Mouse (Mus musculus): ENCODE data around the gene Selenof. TPM values are rescaled to one million over a fixed set of nuclear protein-coding genes. Genes with fewer than 3 reads are reported as not detected.
"Not testable (repeated sequence)": the region's sequence is repeated elsewhere in the genome, so short reads cannot be mapped to it uniquely, and the experiment has no call there.

The Selenof gene
- total and polyA plus RNA-seq, 3 experiments, result 19.9 to 662 (median 314) TPM

- H3K27me3 ChIP-seq (ENCODE audit: insufficient read depth, low read length), result no peaks in the 10 kb centered on the region
- DNase-seq (ENCODE audit: low spot score), result no peak
- peaks cover 36% of the 10 kb centered on the region for H3K4me1 ChIP-seq (ENCODE audit: insufficient read depth, low read depth, low read length)
- peaks cover 44% of the 10 kb centered on the region for H3K36me3 ChIP-seq (replicated peaks)
- ATAC-seq (ENCODE audit: extremely low read depth, insufficient number of reproducible peaks, low FRiP score, poor library complexity, severe bottlenecking), result no peak
- no peak overlapping the region for H3K4me3 ChIP-seq (ENCODE audit: low read depth, low read length)
- H3K9me3 ChIP-seq (replicated peaks), result no peaks in the 10 kb centered on the region
- no peak for TF ChIP-seq POLR2AphosphoS5 (IDR thresholded peaks at IDR 0.05; ENCODE audit: insufficient replicate concordance, low read depth, low read length)
- no peak for TF ChIP-seq GATA1 (IDR thresholded peaks at IDR 0.05; ENCODE audit: borderline replicate concordance, low read length)
- no peak for TF ChIP-seq TAL1 (conservative IDR thresholded peaks at IDR 0.05; ENCODE audit: low read depth, low read length)
- TF ChIP-seq CTCF (IDR thresholded peaks at IDR 0.05; ENCODE audit: low read depth, low read length), result no peak
- no peak for TF ChIP-seq GATA2 (IDR thresholded peaks at IDR 0.05; ENCODE audit: borderline replicate concordance, low read depth, low read length)
These were observed 33.5 kb downstream of the Selenof start for GRCm38 (mm10) chr3:144603558-144603957.

GRCm38 (mm10) chr3:144604205-144604604 is 34.1 kb downstream of the Selenof start:
- no peaks in the 10 kb centered on the region for H3K9me3 ChIP-seq (replicated peaks)
- H3K4me3 ChIP-seq (ENCODE audit: low read depth, low read length), result no peak overlapping the region
- H3K4me1 ChIP-seq (ENCODE audit: insufficient read depth, low read depth, low read length), result peaks cover 40% of the 10 kb centered on the region
- no peak for DNase-seq (ENCODE audit: low spot score)
- peaks cover 39% of the 10 kb centered on the region for H3K36me3 ChIP-seq (replicated peaks)
- TF ChIP-seq GATA2 (IDR thresholded peaks at IDR 0.05; ENCODE audit: borderline replicate concordance, low read depth, low read length), result no peak
- TF ChIP-seq POLR2AphosphoS5 (IDR thresholded peaks at IDR 0.05; ENCODE audit: insufficient replicate concordance, low read depth, low read length), result no peak
- TF ChIP-seq GATA1 (IDR thresholded peaks at IDR 0.05; ENCODE audit: borderline replicate concordance, low read length), result no peak
- no peak for TF ChIP-seq TAL1 (conservative IDR thresholded peaks at IDR 0.05; ENCODE audit: low read depth, low read length)
- TF ChIP-seq CTCF (IDR thresholded peaks at IDR 0.05; ENCODE audit: low read depth, low read length), result no peak
- ATAC-seq (ENCODE audit: extremely low read depth, insufficient number of reproducible peaks, low FRiP score, poor library complexity, severe bottlenecking), result no peak
- no peaks in the 10 kb centered on the region for H3K27me3 ChIP-seq (ENCODE audit: insufficient read depth, low read length)

- Histone ChIP-seq H3K36me3 (replicated peaks) (peaks cover 24% of the 10 kb centered on the region), H3K4me1 (ENCODE audit: insufficient read depth, low read depth, low read length) (peaks cover 55% of the 10 kb centered on the region)
- not testable (repeated sequence) for H3K4me3 ChIP-seq (ENCODE audit: low read depth, low read length); H3K27me3 ChIP-seq (ENCODE audit: insufficient read depth, low read length); ATAC-seq (ENCODE audit: extremely low read depth, insufficient number of reproducible peaks, low FRiP score, poor library complexity, severe bottlenecking); H3K9me3 ChIP-seq (replicated peaks); DNase-seq (ENCODE audit: low spot score)
These were observed 35.7 kb downstream of the Selenof start for GRCm38 (mm10) chr3:144605811-144606210.

DNA sequence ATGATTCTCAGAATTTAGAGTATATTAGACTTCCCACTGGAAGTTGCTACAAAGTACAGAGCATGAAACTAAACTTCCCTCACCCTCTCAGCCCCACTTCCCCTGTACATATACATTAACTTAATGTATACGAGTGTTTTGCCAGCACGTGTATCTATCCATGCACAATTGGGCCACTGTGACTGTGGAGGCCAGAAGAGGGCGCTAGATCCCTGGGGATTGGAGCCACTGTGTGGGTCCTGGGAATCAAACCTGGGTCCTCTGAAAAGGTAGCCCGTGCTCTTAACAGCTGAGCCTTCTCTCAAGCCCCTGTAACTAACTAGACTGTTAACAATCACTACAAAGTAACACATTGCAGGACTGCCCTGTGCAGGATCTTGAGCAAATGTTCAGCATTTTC is 36.3 kb downstream of the Selenof start:
- TF ChIP-seq POLR2AphosphoS5 (IDR thresholded peaks at IDR 0.05; ENCODE audit: insufficient replicate concordance, low read depth, low read length) (no peak), CTCF (IDR thresholded peaks at IDR 0.05; ENCODE audit: low read depth, low read length) (0 out of 2 replicates have a peak, but pooled peaks have one; percentile 27), GATA1 (IDR thresholded peaks at IDR 0.05; ENCODE audit: borderline replicate concordance, low read length) (no peak), GATA2 (IDR thresholded peaks at IDR 0.05; ENCODE audit: borderline replicate concordance, low read depth, low read length) (no peak)
- Histone ChIP-seq H3K4me1 (ENCODE audit: insufficient read depth, low read depth, low read length) (peaks cover 61% of the 10 kb centered on the region), H3K27me3 (ENCODE audit: insufficient read depth, low read length) (no peaks in the 10 kb centered on the region), H3K9me3 (replicated peaks) (no peaks in the 10 kb centered on the region), H3K4me3 (ENCODE audit: low read depth, low read length) (no peak overlapping the region), H3K36me3 (replicated peaks) (peaks cover 18% of the 10 kb centered on the region)
- DNase-seq (ENCODE audit: low spot score), result no peak
- ATAC-seq (ENCODE audit: extremely low read depth, insufficient number of reproducible peaks, low FRiP score, poor library complexity, severe bottlenecking), result no peak

DNA sequence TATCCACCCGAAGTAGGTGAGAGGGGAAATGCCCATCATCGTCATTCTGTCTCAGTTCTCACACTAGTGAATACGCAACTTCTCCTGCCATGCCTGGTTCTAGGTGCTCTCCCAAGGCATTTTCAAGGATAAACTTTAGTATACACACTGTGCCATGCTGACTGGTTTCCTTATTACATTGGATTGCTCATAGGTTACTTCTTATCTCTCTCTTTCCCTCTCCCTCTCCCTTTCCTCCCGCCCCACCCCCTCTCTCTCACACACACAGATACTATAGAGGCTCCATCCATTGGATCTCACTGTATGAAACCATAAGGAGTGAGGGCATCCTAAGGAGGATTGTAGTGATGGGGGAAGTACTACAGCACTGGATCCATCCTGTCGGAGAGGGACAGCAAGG is 38.0 kb downstream of the Selenof start:
- peaks cover 6% of the 10 kb centered on the region for H3K36me3 ChIP-seq (replicated peaks)
- TF ChIP-seq CTCF (IDR thresholded peaks at IDR 0.05; ENCODE audit: low read depth, low read length) (no peak), GATA2 (IDR thresholded peaks at IDR 0.05; ENCODE audit: borderline replicate concordance, low read depth, low read length) (no peak), POLR2AphosphoS5 (IDR thresholded peaks at IDR 0.05; ENCODE audit: insufficient replicate concordance, low read depth, low read length) (no peak), TAL1 (conservative IDR thresholded peaks at IDR 0.05; ENCODE audit: low read depth, low read length) (no peak), GATA1 (IDR thresholded peaks at IDR 0.05; ENCODE audit: borderline replicate concordance, low read length) (no peak)
- peaks cover 78% of the 10 kb centered on the region for H3K4me1 ChIP-seq (ENCODE audit: insufficient read depth, low read depth, low read length)
- no peak overlapping the region for H3K4me3 ChIP-seq (ENCODE audit: low read depth, low read length)
- no peaks in the 10 kb centered on the region for H3K27me3 ChIP-seq (ENCODE audit: insufficient read depth, low read length)
- H3K9me3 ChIP-seq (replicated peaks), result no peaks in the 10 kb centered on the region
- ATAC-seq (ENCODE audit: extremely low read depth, insufficient number of reproducible peaks, low FRiP score, poor library complexity, severe bottlenecking) (no peak), DNase-seq (ENCODE audit: low spot score) (no peak)

DNA sequence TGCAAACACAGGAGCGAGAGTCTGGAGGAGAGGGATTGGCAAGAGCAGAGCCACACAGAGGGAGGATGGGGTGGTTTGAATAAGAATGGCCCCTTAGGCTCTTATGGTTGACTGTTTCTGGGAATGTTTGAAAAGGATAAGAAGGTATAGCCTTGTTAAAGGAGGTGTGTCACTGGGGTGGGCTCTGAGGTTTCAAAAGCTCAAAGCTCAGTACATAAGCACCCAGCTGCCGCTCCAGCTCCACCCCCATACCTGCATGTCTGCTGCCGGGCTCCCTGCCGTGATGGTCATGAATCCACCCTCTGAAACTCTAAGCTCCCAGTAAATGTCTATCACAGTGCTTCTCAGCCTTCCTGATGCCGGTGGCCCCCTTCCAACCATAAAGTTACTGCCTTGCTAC is 40.7 kb downstream of the Selenof start:
- H3K36me3 ChIP-seq (replicated peaks), result no peaks in the 10 kb centered on the region
- DNase-seq (ENCODE audit: low spot score), result no peak
- ATAC-seq (ENCODE audit: extremely low read depth, insufficient number of reproducible peaks, low FRiP score, poor library complexity, severe bottlenecking), result no peak
- no peak overlapping the region; the same call in 1 of the 2 replicates for H3K4me3 ChIP-seq (ENCODE audit: low read depth, low read length)
- TF ChIP-seq GATA2 (IDR thresholded peaks at IDR 0.05; ENCODE audit: borderline replicate concordance, low read depth, low read length) (no peak), GATA1 (IDR thresholded peaks at IDR 0.05; ENCODE audit: borderline replicate concordance, low read length) (no peak), CTCF (IDR thresholded peaks at IDR 0.05; ENCODE audit: low read depth, low read length) (no peak), TAL1 (conservative IDR thresholded peaks at IDR 0.05; ENCODE audit: low read depth, low read length) (no peak), POLR2AphosphoS5 (IDR thresholded peaks at IDR 0.05; ENCODE audit: insufficient replicate concordance, low read depth, low read length) (no peak)
- no peaks in the 10 kb centered on the region for H3K9me3 ChIP-seq (replicated peaks)
- H3K27me3 ChIP-seq (ENCODE audit: insufficient read depth, low read length), result no peaks in the 10 kb centered on the region
- peaks cover 86% of the 10 kb centered on the region for H3K4me1 ChIP-seq (ENCODE audit: insufficient read depth, low read depth, low read length)
